Mouse (Mus musculus) cerebellum, adult 2 months (tissue): ENCODE results near the gene Kcnma1. TPM values are rescaled to one million over a fixed set of nuclear protein-coding genes. Genes with fewer than 3 reads are reported as not detected.

Experiments
- DNase-seq, 2 experiments: peaks; one replicate each; pipeline ENCODE4 v3.0.0; 2021
- H3K27ac ChIP-seq: fragments of 200-500 bp; 2 replicates; pipeline ENCODE4 v1.5.1; 2012; ENCODE audit warnings: low read length, control low read depth, inconsistent platforms; ENCODE audit not compliant: insufficient read depth
- H3K27me3 ChIP-seq: fragments of 200-500 bp; 2 replicates; pipeline ENCODE4 v1.6.1; 2012; ENCODE audit warnings: inconsistent platforms, mild to moderate bottlenecking, low read length, moderate library complexity; ENCODE audit not compliant: control insufficient read depth, insufficient read depth
- H3K4me1 ChIP-seq: fragments of 200-500 bp; 2 replicates; pipeline ENCODE4 v1.6.1; 2011; ENCODE audit warnings: low read length; ENCODE audit not compliant: control insufficient read depth, insufficient read depth
- H3K4me3 ChIP-seq: fragments of 200-500 bp; replicated peaks from 2 replicates; pipeline ENCODE3; 2011; ENCODE audit warnings: mild to moderate bottlenecking, low read depth, low read length, control low read depth; ENCODE audit not compliant: insufficient read depth
- CTCF ChIP-seq: fragments of 200-500 bp; IDR thresholded peaks from 2 replicates; pipeline ENCODE4 v1.5.1; 2011; ENCODE audit warnings: low read depth, mild to moderate bottlenecking, control low read depth, low read length, moderate library complexity, borderline replicate concordance; ENCODE audit not compliant: insufficient read depth
- POLR2A ChIP-seq: fragments of 200-500 bp; IDR thresholded peaks from 2 replicates; pipeline ENCODE4 v1.6.1; 2011; ENCODE audit warnings: low read length, control low read depth, borderline replicate concordance; ENCODE audit not compliant: insufficient read depth
- WGBS: fragments of 180-500 bp; shearing (Covaris S2); methylation state at CpG from one replicate; pipeline ENCODE4 v1.1.7; 2018; 5-methylcytosine and 5-hydroxymethylcytosine counted together
- polyA plus RNA-seq: library from polyadenylated mRNA; depleted of rRNA; stranded (reverse); fragments of >200 nt; gene quantifications from 2 replicates; pipeline ENCODE4 v1.2.3, GENCODE M21; 2012

The Kcnma1 gene
- polyA plus RNA-seq, 1 experiment: 40.4 TPM

GRCm38 (mm10) chr14:24002647-24003046 is 11.6 kb downstream of the Kcnma1 start:
- peak overlapping the region; percentile 23 for H3K4me3 ChIP-seq
- no peak for DNase-seq
- WGBS: 35% methylated on average over 5 of the region's 5 CpGs
- peaks cover 3% of the 10 kb centered on the region; the same call in 1 of the 2 replicates for H3K27me3 ChIP-seq
- no peak overlapping the region for H3K27ac ChIP-seq
- peaks cover 4% of the 10 kb centered on the region; the same call in 1 of the 2 replicates for H3K4me1 ChIP-seq
- TF ChIP-seq CTCF: no peak
- no peak for TF ChIP-seq POLR2A

GRCm38 (mm10) chr14:23997912-23998311 is 16.4 kb downstream of the Kcnma1 start:
- DNase-seq: no peak
- Histone ChIP-seq H3K4me1 (no peaks in the 10 kb centered on the region), H3K27me3 (no peaks in the 10 kb centered on the region; the same call in 1 of the 2 replicates), H3K4me3 (no peak overlapping the region), H3K27ac (no peak overlapping the region)
- 89% methylated on average over 6 of the region's 6 CpGs for WGBS
- no peak for TF ChIP-seq CTCF
- TF ChIP-seq POLR2A: no peak

DNA sequence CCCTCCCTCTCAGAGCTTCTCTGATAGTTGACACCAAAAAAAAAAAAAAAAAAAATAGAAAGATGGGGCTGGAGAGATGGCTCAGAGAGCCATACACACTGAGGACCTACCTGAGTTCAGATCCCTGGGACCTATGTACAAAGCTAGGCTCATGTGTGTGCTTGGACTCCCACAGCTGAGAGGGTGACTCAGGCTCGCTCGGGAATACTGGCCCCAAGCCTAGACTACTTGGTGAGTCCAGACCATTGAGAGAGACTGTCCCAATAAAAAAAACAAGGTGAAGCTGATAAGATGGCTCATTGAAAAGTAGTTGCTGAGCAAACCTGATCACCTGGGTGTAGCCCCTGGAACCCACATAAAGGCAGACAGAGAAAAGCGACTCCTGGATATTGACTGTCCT is 18.5 kb downstream of the Kcnma1 start:
- TF ChIP-seq CTCF (no peak), POLR2A (no peak)
- Histone ChIP-seq H3K27me3 (no peaks in the 10 kb centered on the region; the same call in 1 of the 2 replicates), H3K4me3 (no peak overlapping the region), H3K4me1 (no peaks in the 10 kb centered on the region), H3K27ac (no peak overlapping the region)
- DNase-seq: no peak
- 66% methylated on average over 3 of the region's 3 CpGs for WGBS

- Histone ChIP-seq H3K27ac (no peak overlapping the region), H3K4me1 (no peaks in the 10 kb centered on the region), H3K4me3 (no peak overlapping the region), H3K27me3 (no peaks in the 10 kb centered on the region; the same call in 1 of the 2 replicates)
- WGBS: 89% methylated on average over 7 of the region's 7 CpGs
- DNase-seq: no peak
- TF ChIP-seq POLR2A (no peak), CTCF (no peak)
Measured at GRCm38 (mm10) chr14:23990871-23991270, 23.4 kb downstream of the Kcnma1 start.

DNA sequence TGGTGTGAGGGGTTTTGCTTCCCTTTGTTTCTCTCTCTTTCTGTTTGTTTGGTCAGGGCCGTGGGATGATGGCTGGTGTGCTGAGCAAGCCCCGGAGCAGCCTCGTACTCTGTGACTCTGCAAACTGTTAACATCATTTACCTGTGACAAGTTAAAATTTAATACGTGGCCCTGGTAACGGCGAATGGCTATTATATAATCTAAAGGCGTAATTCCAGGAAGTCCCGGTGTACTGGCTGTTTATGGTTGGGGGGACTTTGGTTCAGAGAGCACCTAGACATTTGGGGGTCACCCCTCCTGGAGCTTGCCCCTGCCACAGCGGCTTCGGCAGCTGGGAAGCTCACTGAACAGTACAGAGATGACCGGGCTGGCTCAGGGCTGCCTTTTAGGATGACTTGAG is 24.6 kb downstream of the Kcnma1 start:
- Histone ChIP-seq H3K27ac (no peak overlapping the region), H3K4me1 (no peaks in the 10 kb centered on the region), H3K27me3 (no peaks in the 10 kb centered on the region), H3K4me3 (no peak overlapping the region)
- DNase-seq: no peak
- 88% methylated on average over 11 of the region's 11 CpGs for WGBS
- TF ChIP-seq POLR2A (no peak), CTCF (no peak)

DNA sequence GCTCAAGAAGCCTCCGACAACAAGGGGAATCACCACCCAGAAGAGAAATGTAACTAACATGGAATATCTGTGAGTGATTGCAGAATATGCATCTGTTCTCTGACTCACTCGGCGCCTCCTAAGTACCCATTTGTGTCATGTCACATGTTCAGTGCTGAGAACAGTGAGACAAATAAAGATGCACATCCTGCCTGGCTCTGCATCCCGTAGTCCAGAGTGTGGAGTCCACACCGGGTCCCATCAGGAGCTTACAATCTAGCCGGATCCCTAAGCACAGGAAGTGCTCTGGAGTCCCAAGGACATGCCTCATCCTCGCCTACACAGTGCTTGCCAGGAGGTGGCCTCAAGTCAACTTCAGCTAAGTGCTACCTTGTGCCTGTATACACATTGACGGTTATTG is 32.1 kb downstream of the Kcnma1 start:
- Histone ChIP-seq H3K4me1 (no peaks in the 10 kb centered on the region), H3K27ac (no peak overlapping the region), H3K4me3 (no peak overlapping the region), H3K27me3 (no peaks in the 10 kb centered on the region)
- TF ChIP-seq POLR2A (no peak), CTCF (no peak)
- WGBS: 89% methylated on average over 8 of the region's 8 CpGs
- no peak for DNase-seq

GRCm38 (mm10) chr14:23974685-23975084 is 39.6 kb downstream of the Kcnma1 start:
- WGBS: 46% methylated on average over 2 of the region's 2 CpGs
- TF ChIP-seq CTCF (no peak), POLR2A (no peak)
- DNase-seq: peak in 1 of 2 experiments; percentile 15
- Histone ChIP-seq H3K27ac (no peak overlapping the region), H3K27me3 (no peaks in the 10 kb centered on the region), H3K4me1 (0 out of 2 replicates have a peak, but pooled peaks cover 3% of the 10 kb centered on the region), H3K4me3 (no peak overlapping the region)

DNA sequence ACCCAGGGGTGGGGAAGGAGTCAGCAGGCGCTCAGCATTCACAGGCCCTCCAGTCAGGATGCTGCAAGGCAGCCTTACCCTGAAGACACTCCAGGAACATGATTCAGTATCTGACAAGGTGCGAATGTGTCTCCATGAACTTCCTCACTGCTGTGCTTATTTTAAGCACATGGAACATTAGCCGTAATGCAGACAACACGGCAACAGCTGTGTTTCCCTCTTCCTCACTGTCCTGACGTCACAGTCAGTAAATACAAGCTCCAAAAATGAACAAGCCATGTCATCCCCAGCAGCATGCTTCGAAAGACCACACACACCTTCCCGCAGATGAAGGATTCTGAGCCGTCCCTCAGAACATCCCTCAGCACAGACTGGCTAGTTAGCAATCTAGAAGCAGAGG is 47.8 kb downstream of the Kcnma1 start:
- no peak overlapping the region for H3K27ac ChIP-seq
- TF ChIP-seq POLR2A: no peak
- no peak for TF ChIP-seq CTCF
- H3K4me1 ChIP-seq: no peaks in the 10 kb centered on the region
- no peak overlapping the region for H3K4me3 ChIP-seq
- WGBS: 87% methylated on average over 8 of the region's 8 CpGs
- no peaks in the 10 kb centered on the region for H3K27me3 ChIP-seq
- DNase-seq: no peak
